Mouse (Mus musculus): ENCODE data around the gene Stxbp1. TPM values are rescaled to one million over a fixed set of nuclear protein-coding genes. Genes with fewer than 3 reads are reported as not detected.

The Stxbp1 gene
- 10 to 100 TPM in 1 of 2 experiments, 1 to 10 TPM in 1; 8.7 to 12.4 TPM for polyA plus RNA-seq (2017; shearing (Covaris generic))

GRCm38 (mm10) chr2:32846805-32847467 lies at the start of gene Stxbp1:
Gene Stxbp1 (minus strand): TSS chr2:32847245.

DNA sequence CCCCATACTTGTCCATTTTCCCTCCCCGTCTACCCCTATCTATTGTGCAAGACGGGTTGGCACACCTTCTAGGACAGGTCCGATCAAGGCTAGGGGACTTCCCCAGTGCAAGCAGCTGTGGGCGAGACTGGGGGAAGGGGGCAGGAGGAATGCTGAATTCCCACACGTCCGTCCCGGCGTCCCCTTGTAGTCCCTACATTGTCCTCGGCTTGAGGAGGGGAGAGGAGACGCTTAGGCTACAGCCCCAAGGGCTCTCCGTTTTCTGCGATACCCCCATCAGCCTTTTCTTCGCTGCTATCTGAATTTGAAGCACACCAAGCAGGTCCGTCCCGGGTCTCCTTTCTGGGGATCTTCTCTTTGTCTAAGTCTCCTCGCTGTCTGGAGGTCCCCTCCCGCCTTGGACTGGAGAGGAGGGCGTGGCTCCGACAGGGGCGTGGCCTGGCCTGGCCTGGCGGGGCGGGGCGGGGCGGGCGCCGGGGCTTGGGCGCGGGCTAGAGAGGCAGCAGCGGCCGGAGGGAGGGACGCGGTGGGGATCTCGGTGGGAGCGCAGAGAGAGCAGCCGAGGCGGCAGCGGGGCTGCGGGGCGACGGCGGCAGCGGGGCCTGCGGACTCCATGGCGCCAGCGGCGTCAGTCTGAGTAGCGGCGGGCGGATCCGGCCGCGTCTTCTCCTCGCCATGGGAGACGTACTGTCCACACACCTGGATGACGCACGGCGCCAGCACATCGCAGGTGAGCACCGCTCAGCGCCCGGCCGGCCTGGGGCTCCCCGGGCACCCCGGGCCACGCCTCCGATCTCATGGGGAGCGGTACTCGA lies 28.8 kb upstream of the Stxbp1 start, which contains the start of gene Fam129b:
Fam129b (plus strand) TSS at position 440 of the 815 bp plus-strand sequence.

GRCm38 (mm10) chr2:32784048-32784681 lies 62.9 kb downstream of the Stxbp1 start, which contains the start of gene Cfap157:
Gene Cfap157 (minus strand): TSS chr2:32784428.

DNA sequence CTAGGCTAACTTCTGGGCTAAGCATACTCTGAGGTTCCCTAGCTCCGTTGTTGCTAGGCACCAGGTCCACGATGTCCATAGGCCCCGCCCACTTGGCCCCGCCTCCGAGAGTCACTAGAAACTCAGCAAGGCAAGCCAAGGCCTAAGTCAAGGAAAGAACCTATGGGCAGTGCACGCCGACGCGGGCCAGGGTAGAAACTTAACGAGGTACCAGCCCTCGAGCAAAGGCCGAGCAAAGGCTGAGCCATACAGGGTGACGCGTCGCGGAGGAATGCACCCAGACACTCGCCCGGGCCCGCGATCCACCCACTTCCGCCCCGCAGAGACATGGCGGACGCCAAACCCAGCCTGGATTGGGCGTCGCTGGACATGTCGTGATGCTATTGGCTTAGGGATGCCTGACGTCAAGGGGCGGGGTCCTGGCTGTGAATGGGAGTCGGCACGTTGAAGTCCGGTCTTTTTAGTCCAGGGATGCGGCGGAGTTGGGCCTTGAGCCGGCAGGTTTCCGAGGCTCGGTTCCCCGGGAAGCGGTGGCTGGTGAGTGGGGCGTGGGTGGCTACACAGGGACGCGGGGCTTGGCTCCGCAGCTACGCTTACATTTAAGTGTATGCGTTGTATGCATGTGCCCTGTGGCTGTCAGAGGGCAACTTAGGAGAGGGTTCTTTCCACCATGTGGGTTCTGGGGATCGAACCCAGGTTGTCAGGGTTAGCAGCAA lies 71.5 kb downstream of the Stxbp1 start, which contains the start of the genes Ttc16 and Ptrh1:
Ttc16 (minus strand) TSS at position 275 of the 716 bp plus-strand sequence.
Ptrh1 (plus strand) TSS at position 428 of the 716 bp plus-strand sequence.

DNA sequence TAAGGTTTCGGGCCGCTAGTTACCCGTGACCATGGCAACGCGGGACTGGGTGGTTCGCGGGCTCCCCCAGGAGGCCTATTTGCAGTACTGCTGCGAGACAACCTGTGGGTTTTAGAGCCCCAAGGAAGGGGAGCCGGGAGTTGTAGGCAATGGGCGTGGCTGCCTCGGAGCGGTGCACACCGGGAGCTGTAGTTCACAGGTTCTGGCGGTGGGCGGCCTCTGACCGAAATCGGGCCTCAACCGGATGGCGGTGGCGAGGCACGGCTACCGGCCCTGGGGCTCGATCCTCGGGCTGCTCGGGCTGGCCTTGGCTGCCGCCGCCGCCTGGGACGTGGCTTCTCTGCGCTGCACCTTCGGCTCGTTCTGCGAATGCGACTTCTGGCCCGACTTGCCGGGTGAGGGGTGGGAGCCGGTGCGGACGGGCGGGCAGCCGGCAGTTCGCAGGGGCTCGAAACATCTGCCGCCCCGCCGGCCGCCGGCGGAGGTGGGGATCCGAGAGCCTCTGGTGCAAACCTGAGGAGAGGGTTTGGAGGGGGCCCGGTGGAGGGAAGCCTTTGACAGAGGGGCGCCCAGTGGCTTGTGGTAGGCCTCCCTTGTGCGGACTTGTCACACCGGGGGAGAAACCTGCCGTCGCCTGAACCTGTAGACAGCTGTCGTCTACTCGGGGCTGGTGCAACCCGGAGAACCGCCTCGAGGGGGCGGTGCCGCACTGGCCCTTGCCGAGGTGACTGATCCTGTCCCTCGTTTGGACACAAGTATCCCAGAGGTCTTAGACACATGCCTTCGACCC lies 89.8 kb downstream of the Stxbp1 start, which contains the start of gene Tor2a:
Tor2a (plus strand) TSS at position 179 of the 790 bp plus-strand sequence.

DNA sequence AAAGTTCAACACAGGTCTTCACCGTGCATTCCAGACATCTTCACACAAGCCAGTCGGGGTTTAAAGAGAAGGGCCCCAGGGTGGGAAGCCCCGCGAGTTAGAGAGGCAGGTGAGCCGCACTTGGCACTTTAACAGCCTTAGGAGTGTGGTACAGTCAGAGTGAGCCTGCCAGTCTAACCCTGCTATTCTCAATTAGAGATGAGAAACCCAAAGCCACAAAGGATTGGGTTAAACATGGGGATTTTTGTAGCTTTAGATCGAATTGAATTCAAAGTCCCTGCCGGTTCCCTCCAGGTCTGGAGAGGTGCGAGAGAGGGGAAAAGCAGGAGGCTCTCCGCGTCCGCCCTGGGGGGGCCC lies 106.2 kb downstream of the Stxbp1 start, which contains the start of gene 6330409D20Rik:
6330409D20Rik (minus strand) TSS at position 101 of the 357 bp plus-strand sequence.

Other genes with a start within 250 kb of the Stxbp1 start
- 1 to 10 TPM; 1.8 to 7.4 TPM for gene St6galnac6, start 247.5 kb downstream of the Stxbp1 start, polyA plus RNA-seq (2017; shearing (Covaris generic))
- gene Ak1, start 225.5 kb downstream of the Stxbp1 start, polyA plus RNA-seq (2017; shearing (Covaris generic)) = 1 to 10 TPM in 1 of 2 experiments, under 1 TPM in 1; 0.07 to 1.8 TPM
- 1 to 10 TPM in 1 of 2 experiments, under 1 TPM in 1; 0.47 to 1.7 TPM for gene Eng, start 200.7 kb downstream of the Stxbp1 start, polyA plus RNA-seq (2017; shearing (Covaris generic))
- gene Fpgs, start 143.1 kb downstream of the Stxbp1 start, polyA plus RNA-seq (2017; shearing (Covaris generic)) = 10 to 100 TPM; 15.5 to 28.8 TPM
- gene Cdk9, start 134.2 kb downstream of the Stxbp1 start, polyA plus RNA-seq (2017; shearing (Covaris generic)) = 100 to 1,000 TPM; 176 to 212 TPM
- 100 to 1,000 TPM in 1 of 2 experiments, 10 to 100 TPM in 1; 96.9 to 133 TPM for gene Sh2d3c, start 126.2 kb downstream of the Stxbp1 start, polyA plus RNA-seq (2017; shearing (Covaris generic))
- under 1 TPM; 0.42 to 0.47 TPM for gene 6330409D20Rik, start 106.2 kb downstream of the Stxbp1 start, polyA plus RNA-seq (2017; shearing (Covaris generic))
- 10 to 100 TPM; 75.2 to 81.8 TPM for gene Tor2a, start 90.0 kb downstream of the Stxbp1 start, polyA plus RNA-seq (2017; shearing (Covaris generic))
- 1 to 10 TPM in 1 of 2 experiments, under 1 TPM in 1; 0.67 to 1.6 TPM for gene Ttc16, start 71.6 kb downstream of the Stxbp1 start, polyA plus RNA-seq (2017; shearing (Covaris generic))
- gene Ptrh1, start 71.5 kb downstream of the Stxbp1 start, polyA plus RNA-seq (2017; shearing (Covaris generic)) = 1 to 10 TPM; 3.4 to 5.0 TPM
- gene Cfap157, start 62.8 kb downstream of the Stxbp1 start, polyA plus RNA-seq (2017; shearing (Covaris generic)) = 1 to 10 TPM in 1 of 2 experiments, under 1 TPM in 1; 0.61 to 1.2 TPM
- 1 to 10 TPM; 4.2 to 9.5 TPM for gene Fam129b, start 28.9 kb upstream of the Stxbp1 start, polyA plus RNA-seq (2017; shearing (Covaris generic))
- gene Rpl12, start 114.3 kb upstream of the Stxbp1 start, polyA plus RNA-seq (2017; shearing (Covaris generic)) = 10 to 100 TPM; 33.3 to 41.2 TPM
- 10 to 100 TPM in 1 of 2 experiments, 1 to 10 TPM in 1; 8.0 to 17.7 TPM for gene Lrsam1, start 114.4 kb upstream of the Stxbp1 start, polyA plus RNA-seq (2017; shearing (Covaris generic))
- gene Slc2a8, start 134.8 kb upstream of the Stxbp1 start, polyA plus RNA-seq (2017; shearing (Covaris generic)) = 10 to 100 TPM in 1 of 2 experiments, 1 to 10 TPM in 1; 9.0 to 13.6 TPM